Comparison of ENCODE assay signal across 9 mouse cellular contexts in the genomic region with DNA sequence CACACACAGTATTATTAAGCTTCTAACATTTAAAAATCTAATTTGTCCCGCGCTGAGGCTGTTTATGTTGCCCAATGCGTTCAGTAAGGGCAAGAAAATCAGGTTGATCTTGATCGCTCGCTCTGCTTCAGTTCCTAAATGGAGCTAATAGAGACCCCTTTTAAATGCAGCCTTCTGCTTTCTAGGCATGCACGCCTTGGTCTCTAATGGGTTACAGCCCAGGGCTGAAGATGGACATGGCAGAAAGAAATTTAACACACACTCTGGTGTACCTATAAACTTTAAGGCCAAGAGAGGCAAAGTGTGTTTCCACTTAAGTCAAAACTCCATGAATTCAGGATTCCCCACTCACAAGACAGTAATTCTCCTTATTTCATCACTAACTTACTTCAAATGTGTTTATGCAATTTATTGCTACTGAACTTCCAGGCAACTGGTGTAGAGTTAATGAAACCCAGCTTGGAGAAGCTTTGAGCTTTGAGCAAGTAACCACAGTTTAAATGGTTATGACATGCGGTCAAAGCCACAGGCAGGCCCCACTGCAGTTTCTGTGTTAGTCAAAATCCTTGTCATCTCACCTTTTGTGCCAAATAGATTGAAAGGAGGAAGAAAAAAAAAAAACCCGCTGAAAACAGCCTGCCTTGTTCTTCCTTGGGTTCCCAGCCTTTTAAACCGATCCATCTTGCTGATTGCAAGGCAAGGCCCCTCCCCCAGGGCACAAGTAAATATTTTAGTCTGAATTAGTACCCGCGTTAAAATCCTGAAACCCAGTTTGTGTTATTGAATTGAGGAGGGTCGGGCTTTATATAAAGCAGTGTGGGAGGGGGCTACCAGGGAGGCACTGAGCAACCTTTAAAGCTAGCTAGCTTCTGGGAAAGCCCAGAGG. TPM values are rescaled to one million over a fixed set of nuclear protein-coding genes. Genes with fewer than 3 reads are reported as not detected.
DNase-seq lines count a peak whose midpoint lies in the region; ATAC-seq and TF ChIP-seq lines count a peak whose summit lies in the region.
"Had no signal": no experiment of that assay in that cellular context is flagged by ENCODE, and none has a peak within 500 bp of the region (broad histone marks: within the 10 kb centered on the region; RNA-seq: fewer than 3 reads in every experiment).

No protein-coding gene starts in this region.

- peaks cover 45% of the 10 kb centered on the region for H3K4me1 ChIP-seq in heart, embryonic 15.5 days (replicated peaks)
- H3K4me1 ChIP-seq in cortical plate, adult 2 months (ENCODE audit: control insufficient read depth, insufficient read depth, low read length) = peaks cover 8% of the 10 kb centered on the region
- peaks cover 28% of the 10 kb centered on the region for H3K4me1 ChIP-seq in hindbrain, embryonic 11.5 days (replicated peaks; ENCODE audit: control insufficient read depth, insufficient read depth, low read length)
- H3K4me1 ChIP-seq in midbrain, embryonic 14.5 days (ENCODE audit: control insufficient read depth, insufficient read depth, low read length) = peaks cover 56% of the 10 kb centered on the region

- H3K27me3 ChIP-seq in heart, embryonic 15.5 days = peaks cover 8% of the 10 kb centered on the region
- H3K27me3 ChIP-seq in hindbrain, embryonic 11.5 days (ENCODE audit: control insufficient read depth, insufficient read depth, low read length) = no peaks in the 10 kb centered on the region
- no peaks in the 10 kb centered on the region for H3K27me3 ChIP-seq in midbrain, embryonic 14.5 days (ENCODE audit: control insufficient read depth, insufficient read depth, low read length)

- peak overlapping the region; percentile 95; the same call in 1 of the 2 replicates for H3K4me2 ChIP-seq in heart, embryonic 15.5 days
- peak overlapping the region; percentile 84 for H3K4me2 ChIP-seq in hindbrain, embryonic 11.5 days (replicated peaks; ENCODE audit: low read depth, low read length)
- H3K4me2 ChIP-seq in midbrain, embryonic 14.5 days (ENCODE audit: low read length) = peak overlapping the region; percentile 92
- H3K4me2 ChIP-seq: liver, embryonic 13.5 days had no signal

- no peak for ATAC-seq in heart, embryonic 15.5 days (replicated peaks; ENCODE audit: insufficient number of reproducible peaks, insufficient read depth, low FRiP score, low read depth)
- ATAC-seq in hindbrain, embryonic 11.5 days (ENCODE audit: low FRiP score) = no peak
- ATAC-seq in midbrain, embryonic 14.5 days (ENCODE audit: low FRiP score, low TSS enrichment) = no peak

- no peak for TF ChIP-seq CTCF in cortical plate, adult 2 months (IDR thresholded peaks at IDR 0.05; ENCODE audit: extremely low read depth, insufficient read depth, low read length)

- no peak for TF ChIP-seq POLR2A in cortical plate, adult 2 months (IDR thresholded peaks at IDR 0.05; ENCODE audit: extremely low read depth, insufficient read depth, low read length)

- intact Hi-C loops in heart, postnatal 36 days (cut with DNase I) = no loop called here

- H3K9ac ChIP-seq in heart, embryonic 15.5 days = no peak overlapping the region
- H3K9ac ChIP-seq in hindbrain, embryonic 11.5 days (ENCODE audit: low read depth, low read length) = peak overlapping the region; percentile 49
- H3K9ac ChIP-seq in midbrain, embryonic 14.5 days (replicated peaks; ENCODE audit: low read length) = peak overlapping the region; percentile 1; the same call in 1 of the 2 replicates
- H3K9ac ChIP-seq: liver, embryonic 13.5 days had no signal

- no peak overlapping the region for H3K27ac ChIP-seq in heart, embryonic 15.5 days
- H3K27ac ChIP-seq in cortical plate, adult 2 months (ENCODE audit: insufficient read depth, low read length) = no peak overlapping the region
- H3K27ac ChIP-seq in hindbrain, embryonic 11.5 days (ENCODE audit: low read depth, low read length) = peak overlapping the region; percentile 99
- H3K27ac ChIP-seq in midbrain, embryonic 14.5 days (replicated peaks; ENCODE audit: low read depth, low read length) = peak overlapping the region; percentile 99
- H3K27ac ChIP-seq: liver, embryonic 13.5 days had no signal

- 59% methylated on average over 12 of the region's 12 CpGs for WGBS in heart, embryonic 15.5 days
- WGBS in hindbrain, embryonic 11.5 days = 13% methylated on average over 12 of the region's 12 CpGs
- 16% methylated on average over 12 of the region's 12 CpGs for WGBS in midbrain, embryonic 14.5 days

- no peak for DNase-seq in heart, postnatal 36 days
- peak; percentile 63 for DNase-seq in hindbrain, embryonic 11.5 days (ENCODE audit: low spot score)
- DNase-seq in midbrain, embryonic 14.5 days = no peak
- DNase-seq in spleen, postnatal 4 days (ENCODE audit: low spot score in 2 of 2) = no peak
- no peak for DNase-seq in kidney, postnatal 14 days
- no peak for DNase-seq in thymus, postnatal 25 days
- DNase-seq: liver, embryonic 13.5 days had no signal

- no peaks in the 10 kb centered on the region for H3K9me3 ChIP-seq in heart, embryonic 15.5 days (replicated peaks)
- no peaks in the 10 kb centered on the region for H3K9me3 ChIP-seq in hindbrain, embryonic 11.5 days (ENCODE audit: control insufficient read depth, low read length)
- no peaks in the 10 kb centered on the region for H3K9me3 ChIP-seq in midbrain, embryonic 14.5 days (ENCODE audit: control insufficient read depth, low read length)
- H3K9me3 ChIP-seq: liver, embryonic 13.5 days had no signal

- no peaks in the 10 kb centered on the region for H3K36me3 ChIP-seq in heart, embryonic 15.5 days
- no peaks in the 10 kb centered on the region for H3K36me3 ChIP-seq in hindbrain, embryonic 11.5 days (ENCODE audit: control insufficient read depth, insufficient read depth, low read length)
- H3K36me3 ChIP-seq in midbrain, embryonic 14.5 days (ENCODE audit: control insufficient read depth, insufficient read depth, low read length) = no peaks in the 10 kb centered on the region
- H3K36me3 ChIP-seq: liver, embryonic 13.5 days had no signal

- H3K4me3 ChIP-seq in heart, embryonic 15.5 days = no peak overlapping the region
- H3K4me3 ChIP-seq in cortical plate, adult 2 months (ENCODE audit: insufficient read depth, low read length) = peak overlapping the region; percentile 82
- peak overlapping the region; percentile 94 for H3K4me3 ChIP-seq in hindbrain, embryonic 11.5 days (ENCODE audit: low read depth, low read length)
- peak overlapping the region; percentile 81 for H3K4me3 ChIP-seq in midbrain, embryonic 14.5 days (replicated peaks; ENCODE audit: low read depth, low read length)
- H3K4me3 ChIP-seq: liver, embryonic 13.5 days had no signal

RNA-seq across cellular contexts. Expression of gene Pknox2, which starts 3.9 kb away (rescaled TPM):
- polyA plus RNA-seq in heart, embryonic 15.5 days (2015; fragmentation: Nextera tagmentation; extraction: Ambion mirVana) = 4.6 and 6.6 TPM in 2 replicates
- 1 to 10 TPM; 7.6 to 7.7 TPM for total RNA-seq in heart, postnatal 36 days (2021)
- polyA plus RNA-seq in cortical plate, adult 2 months (2012; rRNA removed) = 80.9 and 84.4 TPM in 2 replicates
- polyA plus RNA-seq in hindbrain, embryonic 11.5 days (2014; fragmentation: Nextera tagmentation; extraction: Ambion mirVana) = 16.0 and 18.8 TPM in 2 replicates
- 18.4 and 19.6 TPM in 2 replicates for polyA plus RNA-seq in midbrain, embryonic 14.5 days (2014; fragmentation: Nextera tagmentation; extraction: Ambion mirVana)

Comparison
In these comparisons a context has a peak if more than half of its experiments do, and no peak if none do; other contexts are left out.
1. H3K27ac ChIP-seq: peak in hindbrain, embryonic 11.5 days (single experiment) and midbrain, embryonic 14.5 days (single experiment); none in heart, embryonic 15.5 days (single experiment) and cortical plate, adult 2 months (single experiment).
2. Peak in every context shown above with its lines, with median percentiles within 50 percentile points of each other: H3K4me2 ChIP-seq.